Mouse (Mus musculus): ENCODE data around the gene Itih1.
A peak's percentile ranks its signal among the peaks of the same experiment; 100 is the strongest.

Itih1 gene

GRCm38 (mm10) chr14:30943038-30943437 is at the start of gene Itih1:
Gene Itih1, minus strand, starts transcription at chr14:30943289.
- DNase-seq (ENCODE audit: low spot score in 2 of 2), result no peak

GRCm38 (mm10) chr14:30976222-30976621 is 33.1 kb upstream of the Itih1 start:
- no peak for DNase-seq (ENCODE audit: low spot score in 2 of 2)

- DNase-seq (ENCODE audit: low spot score in 2 of 2), result peak; percentile 77 to 79
Observed at GRCm38 (mm10) chr14:30974204-30974603, 31.1 kb upstream of the Itih1 start.

- no peak for DNase-seq (ENCODE audit: low spot score in 2 of 2)
Observed at GRCm38 (mm10) chr14:30960366-30960765, 17.3 kb upstream of the Itih1 start.

GRCm38 (mm10) chr14:30959031-30959430 is 15.9 kb upstream of the Itih1 start:
- DNase-seq (ENCODE audit: low spot score in 2 of 2), result no peak

- no peak for DNase-seq (ENCODE audit: low spot score in 2 of 2)
Observed at GRCm38 (mm10) chr14:30958517-30958916, 15.4 kb upstream of the Itih1 start.

- peak; percentile 96 to 98 for DNase-seq (ENCODE audit: low spot score in 2 of 2)
Observed at GRCm38 (mm10) chr14:30951154-30951825, 8.2 kb upstream of the Itih1 start, which contains the start of gene Nek4. Gene Nek4, plus strand, starts transcription at chr14:30951377.

- no peak for DNase-seq (ENCODE audit: low spot score in 2 of 2)
Observed at GRCm38 (mm10) chr14:30949986-30950385, 6.9 kb upstream of the Itih1 start.

GRCm38 (mm10) chr14:30944745-30945144 is 1.7 kb upstream of the Itih1 start:
- no peak for DNase-seq (ENCODE audit: low spot score in 2 of 2)

GRCm38 (mm10) chr14:30943860-30944674 is 978 bp upstream of the Itih1 start:
- DNase-seq (ENCODE audit: low spot score in 2 of 2), result peak; percentile 69 to 71

GRCm38 (mm10) chr14:30942254-30942653 is 835 bp downstream of the Itih1 start:
- DNase-seq (ENCODE audit: low spot score in 2 of 2), result no peak

- DNase-seq (ENCODE audit: low spot score in 2 of 2), result no peak
Observed at GRCm38 (mm10) chr14:30933351-30933750, 9.7 kb downstream of the Itih1 start.

- DNase-seq (ENCODE audit: low spot score in 2 of 2), result no peak
Observed at GRCm38 (mm10) chr14:30930386-30930785, 12.7 kb downstream of the Itih1 start.

- no peak for DNase-seq (ENCODE audit: low spot score in 2 of 2)
Observed at GRCm38 (mm10) chr14:30925492-30925891, 17.6 kb downstream of the Itih1 start.

GRCm38 (mm10) chr14:30923375-30924105 is 19.5 kb downstream of the Itih1 start, which contains the start of gene Itih3:
Gene Itih3, minus strand, starts transcription at chr14:30923760.
- DNase-seq (ENCODE audit: low spot score in 2 of 2), result peak; percentile 9 to 39

GRCm38 (mm10) chr14:30922053-30922670 is 20.9 kb downstream of the Itih1 start:
- DNase-seq (ENCODE audit: low spot score in 2 of 2), result no peak

GRCm38 (mm10) chr14:30916516-30916915 is 26.6 kb downstream of the Itih1 start:
- no peak for DNase-seq (ENCODE audit: low spot score in 2 of 2)

GRCm38 (mm10) chr14:30913404-30913803 is 29.7 kb downstream of the Itih1 start:
- DNase-seq (ENCODE audit: low spot score in 2 of 2), result no peak

- no peak for DNase-seq (ENCODE audit: low spot score in 2 of 2)
Observed at GRCm38 (mm10) chr14:30912641-30913040, 30.4 kb downstream of the Itih1 start.

- DNase-seq (ENCODE audit: low spot score in 2 of 2), result no peak
Observed at GRCm38 (mm10) chr14:30911141-30911540, 31.9 kb downstream of the Itih1 start.

- no peak for DNase-seq (ENCODE audit: low spot score in 2 of 2)
Observed at GRCm38 (mm10) chr14:30907814-30908265, 35.2 kb downstream of the Itih1 start.

GRCm38 (mm10) chr14:30906001-30906400 is 37.1 kb downstream of the Itih1 start:
- DNase-seq (ENCODE audit: low spot score in 2 of 2), result no peak
